Mouse (Mus musculus): ENCODE data around the gene Gcc1.
A peak's percentile ranks its signal among the peaks of the same experiment; 100 is the strongest.

Gene Gcc1

DNA sequence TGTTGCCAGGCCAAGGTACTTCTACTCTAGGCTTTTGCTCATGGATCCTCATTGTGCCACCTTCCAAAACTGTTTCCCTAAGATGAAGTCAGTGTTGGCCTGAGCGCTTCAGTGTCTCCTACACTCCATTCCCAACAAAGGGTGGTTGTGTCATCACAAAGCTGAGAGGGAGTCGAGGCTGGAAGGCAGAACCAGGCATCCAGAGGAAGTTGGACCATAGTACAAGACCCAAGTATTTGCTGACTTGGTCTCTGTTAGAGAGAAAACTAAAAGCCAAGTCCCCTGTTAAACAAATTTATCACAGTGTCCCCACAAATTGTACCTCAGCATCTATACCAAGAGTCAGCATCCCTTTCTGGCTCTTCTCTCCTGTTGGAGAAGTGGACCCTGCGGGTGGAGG is at the start of gene Gcc1:
Gene Gcc1, minus strand, starts transcription at position 101 of the 400 bp plus-strand sequence.
- no peak for DNase-seq

- DNase-seq = no peak
Measured at GRCm38 (mm10) chr6:28474839-28475238, 46.6 kb upstream of the Gcc1 start, which contains the start of gene Snd1. Gene Snd1 (plus strand): TSS chr6:28475139.

DNA sequence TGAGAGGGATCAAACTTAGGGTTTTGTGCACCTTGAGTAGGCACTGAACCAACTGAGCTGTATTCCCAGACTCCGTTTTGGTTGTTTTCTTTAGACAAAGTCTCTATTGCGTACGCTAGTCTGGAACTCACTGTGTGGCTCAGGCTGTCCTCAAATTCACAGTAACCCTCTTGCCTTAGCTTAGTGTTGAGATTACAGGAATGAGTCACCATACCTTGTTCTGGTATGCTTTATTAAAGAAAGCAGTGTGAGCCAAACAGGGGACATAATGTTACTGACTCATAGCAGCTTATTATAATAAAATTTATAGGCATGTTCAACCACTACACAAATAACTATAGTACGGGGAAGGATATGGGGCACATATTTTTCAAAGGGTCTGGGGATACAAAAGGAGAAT is 46.0 kb upstream of the Gcc1 start:
- no peak for DNase-seq

DNA sequence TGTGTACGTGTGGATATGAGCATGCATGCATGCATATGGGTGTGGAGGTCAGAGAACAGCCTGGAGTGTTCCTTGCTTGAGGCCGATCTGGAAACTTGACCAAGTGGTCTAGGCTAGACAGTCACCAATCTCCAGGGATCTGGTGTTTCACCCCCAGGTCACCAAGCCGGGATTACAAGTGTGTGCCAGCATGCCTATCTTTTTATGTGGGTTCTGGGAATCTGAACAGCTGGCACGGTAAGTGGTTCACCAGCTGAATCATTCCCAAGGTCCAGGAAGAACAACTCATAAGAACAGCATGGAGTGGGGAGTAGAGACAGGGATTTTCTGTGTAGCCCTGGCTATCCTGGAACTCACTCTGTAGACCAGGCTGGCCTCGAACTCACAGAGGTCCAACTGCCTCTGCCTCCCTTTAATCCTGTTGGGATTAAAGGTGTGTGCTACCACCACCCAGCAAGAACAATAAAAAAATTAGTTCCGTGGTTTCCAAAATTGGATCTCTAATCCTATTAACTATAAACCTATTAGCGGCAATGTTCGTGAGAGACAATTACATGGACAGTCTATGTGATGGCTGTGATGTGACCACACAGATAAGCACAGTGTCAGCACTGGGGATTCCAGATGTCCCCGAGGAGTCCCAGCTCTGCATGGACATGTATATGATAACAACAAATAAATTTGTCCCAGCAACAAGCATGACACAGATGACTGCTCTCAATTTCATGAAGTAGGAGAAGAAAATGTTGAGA is 43.3 kb upstream of the Gcc1 start:
- no peak for DNase-seq

DNA sequence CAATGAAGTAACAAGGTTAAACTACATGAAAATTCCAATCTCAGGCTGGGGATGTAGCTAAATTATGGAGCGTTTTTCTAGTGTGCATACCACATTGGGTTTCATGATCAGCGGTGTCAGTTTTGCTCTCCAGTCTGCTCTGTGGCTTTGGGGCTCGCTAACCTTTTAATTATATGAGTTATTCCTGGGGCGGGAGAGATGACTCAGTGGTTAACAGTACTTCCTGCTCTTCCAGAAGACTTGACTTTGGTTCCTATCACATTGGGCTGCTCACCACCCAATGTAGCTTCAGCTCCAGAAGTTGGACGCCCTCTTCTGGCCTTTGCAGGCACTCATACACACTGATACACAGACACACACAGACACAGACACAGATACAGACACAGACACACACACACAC is 42.4 kb upstream of the Gcc1 start:
- no peak for DNase-seq

- no peak for DNase-seq
Measured at GRCm38 (mm10) chr6:28470017-28470602, 41.9 kb upstream of the Gcc1 start.

- no peak for DNase-seq
Measured at GRCm38 (mm10) chr6:28464630-28465029, 36.4 kb upstream of the Gcc1 start.

DNA sequence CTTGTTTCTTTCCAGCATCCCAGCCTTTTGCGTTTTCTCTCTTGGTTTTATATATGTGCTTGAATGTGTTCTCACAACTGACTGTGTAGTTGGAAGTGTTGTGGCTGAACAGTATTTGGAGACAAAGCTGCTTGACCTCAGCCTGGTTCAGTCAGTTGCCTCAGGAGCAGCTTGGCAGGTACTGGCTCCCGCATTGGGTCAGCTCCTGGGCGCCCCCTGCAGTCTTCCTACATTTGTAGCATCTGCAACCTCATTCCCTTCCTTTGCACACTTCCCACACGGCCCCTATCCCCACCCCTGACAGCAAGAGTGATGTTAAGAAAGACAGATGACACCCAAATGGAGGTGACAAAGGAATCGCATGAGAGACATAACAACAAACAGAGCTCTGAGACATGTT is 32.3 kb upstream of the Gcc1 start:
- peak; percentile 41 for DNase-seq

- DNase-seq = no peak
Measured at GRCm38 (mm10) chr6:28459221-28459668, 31.1 kb upstream of the Gcc1 start.

DNA sequence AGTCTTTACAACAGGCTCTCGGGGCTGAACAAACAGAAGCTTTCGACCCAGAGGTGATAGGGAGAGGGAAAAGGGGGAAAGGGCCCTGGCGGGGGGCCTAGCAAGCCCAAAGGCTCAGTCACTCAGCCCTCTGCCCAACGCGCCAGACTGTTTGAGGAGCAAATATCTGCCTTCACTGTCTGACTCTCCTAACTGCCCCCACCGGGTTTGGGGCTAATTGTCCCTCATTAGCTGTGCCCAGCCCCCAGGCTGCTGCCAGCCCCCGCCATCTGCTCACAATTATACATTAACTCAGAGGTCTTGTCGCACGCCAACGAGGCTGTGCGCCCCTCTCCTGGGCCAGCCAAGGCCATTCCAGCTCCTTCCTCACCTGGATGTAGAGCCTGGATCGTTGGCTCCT is 22.8 kb upstream of the Gcc1 start:
- no peak for DNase-seq

DNA sequence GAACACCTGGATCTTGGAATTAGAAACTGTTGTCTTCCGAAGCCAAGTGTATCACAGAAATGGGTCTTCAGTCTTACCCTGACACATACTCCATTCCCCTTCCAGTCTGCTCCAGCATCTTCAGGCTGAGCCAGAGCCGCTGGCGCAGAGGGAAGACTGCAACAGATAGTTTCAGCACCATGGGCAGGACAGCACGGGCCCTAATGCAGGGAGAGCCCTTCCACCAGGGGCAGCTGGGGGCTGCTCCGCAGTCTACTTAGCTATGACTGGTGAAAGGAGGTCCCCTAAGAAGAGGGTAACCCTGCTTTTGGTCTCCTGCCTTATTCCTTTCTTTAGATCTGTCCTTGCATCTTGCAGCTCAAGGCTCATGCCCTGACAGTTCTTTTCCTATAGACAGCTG is 22.3 kb upstream of the Gcc1 start:
- no peak for DNase-seq

GRCm38 (mm10) chr6:28449253-28449652 is 21.1 kb upstream of the Gcc1 start, which contains the start of gene Pax4:
Gene Pax4 (minus strand): TSS chr6:28449353.
- DNase-seq = no peak

DNA sequence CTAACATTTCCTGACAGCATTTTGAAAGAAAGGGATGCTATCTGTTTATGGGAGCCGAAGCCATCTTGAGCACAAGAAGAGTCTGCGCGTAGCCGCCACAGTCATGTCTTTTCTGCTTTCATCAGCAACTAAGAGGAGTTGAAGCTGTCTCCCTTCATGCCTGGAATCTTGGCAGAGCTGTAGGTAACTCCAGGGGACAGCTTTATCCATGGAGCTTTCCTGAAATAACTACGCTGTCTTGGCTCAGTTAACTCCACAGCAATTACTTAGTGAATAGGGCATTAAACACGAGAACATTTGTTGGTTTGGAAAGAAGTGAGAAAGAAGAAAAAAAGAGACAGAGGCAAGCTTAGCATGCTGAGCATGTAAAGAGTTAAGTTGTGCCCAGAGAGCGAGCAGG is 19.7 kb upstream of the Gcc1 start:
- no peak for DNase-seq

DNA sequence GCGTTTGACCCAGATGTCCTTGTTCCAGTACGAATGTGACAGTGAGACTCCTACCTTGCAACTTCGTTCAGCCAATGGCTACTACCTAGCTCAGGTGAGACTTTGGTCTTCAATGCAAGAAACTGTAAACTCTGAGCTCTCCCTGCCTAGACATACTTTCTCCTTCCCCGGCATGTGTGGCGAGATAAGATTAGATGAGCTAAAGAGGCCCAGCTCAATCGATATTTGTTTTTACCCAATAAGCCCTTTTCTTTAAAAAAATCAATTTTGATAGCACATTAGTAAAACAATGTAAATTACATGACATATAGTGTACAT is 3.3 kb upstream of the Gcc1 start:
- no peak for DNase-seq

DNA sequence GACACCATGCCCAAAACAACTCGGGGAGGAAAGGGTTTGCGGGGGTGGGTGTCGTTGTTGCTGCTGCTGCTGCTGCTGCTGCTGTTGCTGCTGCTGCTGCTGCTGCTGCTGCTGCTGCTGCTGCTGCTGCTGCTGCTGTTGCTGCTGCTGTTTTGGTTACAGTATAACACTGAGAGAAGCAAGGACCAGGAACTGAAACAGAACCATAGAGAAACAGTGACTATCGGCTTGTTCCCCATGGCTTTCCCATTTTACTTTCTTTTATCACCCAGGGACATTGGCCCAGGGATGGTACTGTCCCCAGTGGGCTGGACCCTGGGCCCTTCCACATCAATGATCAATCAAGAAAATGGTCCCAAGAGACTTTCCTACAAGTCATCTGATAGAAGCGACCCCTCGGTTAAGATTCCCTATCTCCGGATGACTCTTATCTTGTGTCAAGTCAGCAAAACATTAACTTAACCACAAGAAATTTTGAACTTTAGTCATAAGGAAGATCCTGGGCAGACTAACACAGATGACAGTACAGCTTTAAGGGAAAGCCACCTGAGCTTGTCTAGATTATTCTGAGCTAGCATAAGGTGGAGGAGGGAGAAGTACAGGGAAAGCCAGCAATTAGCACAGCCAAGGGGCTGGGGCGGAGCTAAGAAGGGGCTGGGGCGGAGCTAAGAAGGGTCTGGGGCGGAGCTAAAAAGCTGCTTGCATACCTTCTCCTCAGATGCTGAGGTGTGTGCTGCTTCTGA is 2.8 kb upstream of the Gcc1 start:
- DNase-seq = no peak

GRCm38 (mm10) chr6:28429870-28430269 is 1.7 kb upstream of the Gcc1 start:
- DNase-seq = no peak

DNA sequence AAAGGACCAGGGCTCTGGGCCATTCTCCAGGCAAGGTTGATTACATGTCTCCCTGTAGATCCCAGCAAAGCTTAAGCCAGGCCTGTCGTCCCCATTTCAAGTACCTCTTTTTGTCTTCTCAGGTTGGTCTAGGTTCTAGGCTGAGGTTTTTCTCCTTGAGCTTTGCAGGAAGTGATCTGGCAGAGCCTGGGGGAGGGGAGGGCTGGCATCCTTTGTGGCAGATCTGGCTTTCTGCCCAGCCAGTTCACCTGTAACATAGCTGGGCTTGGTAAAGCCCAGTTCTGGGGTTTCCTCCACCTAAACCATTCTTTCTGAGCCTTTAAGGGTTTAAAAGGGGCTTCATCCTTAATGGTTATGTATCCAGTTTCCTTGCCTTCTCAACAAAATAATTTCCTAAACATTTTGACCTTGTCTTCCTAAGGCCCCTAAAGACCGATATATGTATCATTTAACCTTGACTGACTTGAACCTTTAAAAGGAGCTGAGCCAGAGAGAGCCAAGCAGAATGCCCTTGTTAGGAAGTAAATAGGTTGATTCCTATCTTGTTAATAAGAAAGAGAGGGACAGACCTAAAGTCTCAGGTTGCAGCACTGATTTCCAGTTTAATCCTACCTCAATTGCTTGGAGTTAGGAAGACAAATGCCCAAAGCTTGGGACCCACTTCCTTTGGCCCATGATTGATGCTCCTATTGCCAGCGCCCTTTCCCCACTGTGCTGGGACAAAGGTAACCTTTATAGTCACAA is 922 bp downstream of the Gcc1 start, which contains the start of gene Fscn3:
Gene Fscn3, plus strand, starts transcription at position 694 of the 744 bp plus-strand sequence.
- DNase-seq = no peak

- DNase-seq = no peak
Measured at GRCm38 (mm10) chr6:28425019-28425418, 3.2 kb downstream of the Gcc1 start.

DNA sequence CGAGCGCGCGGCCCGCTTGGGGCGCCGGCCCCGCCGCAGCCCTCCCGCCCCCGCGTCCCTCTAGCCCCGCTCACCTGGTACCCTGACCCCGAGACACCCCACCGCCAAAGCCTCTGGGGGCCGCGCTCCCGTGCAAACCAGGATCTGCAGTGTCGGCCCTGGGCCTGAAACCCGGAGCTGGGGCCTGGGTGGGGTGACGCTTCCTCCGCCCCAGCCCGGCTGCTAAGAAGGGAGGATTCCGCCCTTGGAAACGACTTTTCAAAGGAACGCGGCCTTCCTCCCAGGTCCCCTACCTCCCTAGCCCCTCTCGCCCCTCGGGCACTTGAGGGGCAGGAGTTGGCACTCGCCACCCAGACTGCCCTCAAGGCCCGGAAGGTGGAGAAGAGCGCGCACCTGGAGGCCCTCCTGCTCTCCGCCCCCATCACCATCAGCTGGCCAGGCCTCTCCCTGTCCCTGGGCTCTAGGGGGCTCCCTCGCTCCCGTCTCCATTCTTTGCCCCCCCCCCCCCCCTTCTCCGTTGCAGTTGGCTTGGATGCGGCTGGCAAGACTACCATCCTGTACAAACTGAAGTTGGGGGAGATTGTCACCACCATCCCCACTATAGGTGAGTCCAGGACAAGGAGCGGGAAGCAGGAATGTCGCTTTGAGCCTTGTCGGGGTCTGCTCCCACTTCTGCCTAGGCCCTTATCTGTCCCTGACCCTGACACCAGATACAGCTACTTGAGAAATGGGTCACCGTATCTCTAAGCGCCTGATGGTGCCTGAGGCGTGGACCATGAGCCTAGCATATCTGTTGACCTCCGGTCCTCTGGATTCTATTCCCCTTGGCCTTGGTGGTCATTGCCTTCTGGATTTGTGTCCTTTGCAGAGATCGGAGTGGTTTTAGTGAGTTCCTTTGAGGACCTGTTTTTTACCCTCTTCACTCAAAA is 4.2 kb downstream of the Gcc1 start:
- DNase-seq = peak; percentile 63

DNA sequence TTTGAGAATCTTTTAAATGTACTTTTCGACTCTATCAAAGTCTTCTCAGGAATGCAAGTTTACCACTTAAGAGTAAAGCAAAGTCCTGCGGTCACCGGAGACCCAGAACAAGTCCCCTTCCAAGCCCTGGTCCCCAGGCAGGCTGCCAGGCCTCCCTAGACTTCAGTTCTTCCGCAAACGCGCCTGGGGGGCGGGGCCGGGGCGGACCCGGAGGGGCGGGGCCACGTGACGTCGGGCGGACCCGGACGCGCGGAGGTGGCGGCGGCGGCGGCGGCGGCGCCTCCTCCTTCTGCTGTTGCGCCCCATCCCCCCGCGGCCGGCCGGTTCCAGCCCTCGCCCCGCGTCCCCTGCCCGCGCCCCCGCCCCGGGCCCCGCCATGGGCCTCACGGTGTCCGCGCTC is 4.9 kb downstream of the Gcc1 start, which contains the start of gene Arf5:
Gene Arf5, plus strand, starts transcription at position 248 of the 400 bp plus-strand sequence.
- DNase-seq = peak; percentile 93

- no peak for DNase-seq
Measured at GRCm38 (mm10) chr6:28422651-28423290, 5.4 kb downstream of the Gcc1 start.
